Mouse (Mus musculus) bone marrow, adult 2 months (tissue): ENCODE results near the gene Erc2. TPM values are rescaled to one million over a fixed set of nuclear protein-coding genes. Genes with fewer than 3 reads are reported as not detected.

Source experiments
- H3K27ac ChIP-seq: fragments of 200-500 bp; 2 replicates; pipeline ENCODE4 v1.5.1; 2012; ENCODE audit warnings: low read depth, mild to moderate bottlenecking, control low read depth, inconsistent platforms, low read length; ENCODE audit not compliant: control insufficient read depth, poor library complexity, insufficient read depth
- H3K4me1 ChIP-seq: fragments of 200-500 bp; 2 replicates; pipeline ENCODE4 v1.6.1; 2011; ENCODE audit warnings: low read length; ENCODE audit not compliant: control insufficient read depth, insufficient read depth
- H3K4me3 ChIP-seq: fragments of 200-500 bp; replicated peaks from 2 replicates; pipeline ENCODE3; 2011; ENCODE audit warnings: mild to moderate bottlenecking, low read depth, low read length, control low read depth; ENCODE audit not compliant: control insufficient read depth
- CTCF ChIP-seq: fragments of 200-500 bp; IDR thresholded peaks from 2 replicates; pipeline ENCODE4 v1.5.1; 2011; ENCODE audit warnings: low read length, control low read depth; ENCODE audit not compliant: control insufficient read depth, insufficient read depth
- POLR2A ChIP-seq: fragments of 200-500 bp; IDR thresholded peaks from 2 replicates; pipeline ENCODE4 v1.6.1; 2011; ENCODE audit warnings: low read depth, mild to moderate bottlenecking, control low read depth, low read length, borderline replicate concordance; ENCODE audit not compliant: control insufficient read depth
- WGBS: fragments of 180-500 bp; shearing (Covaris S2); methylation state at CpG from one replicate; pipeline ENCODE4 v1.1.7; 2018; 5-methylcytosine and 5-hydroxymethylcytosine counted together
- polyA plus RNA-seq: library from polyadenylated mRNA; stranded (reverse); fragments of >200 nt; gene quantifications from 2 replicates; pipeline ENCODE4 v1.2.4, GENCODE M21; 2011; ENCODE audit warnings: low replicate concordance; ENCODE audit not compliant: missing spikeins, insufficient read depth, insufficient read length

Erc2 gene
- polyA plus RNA-seq, 1 experiment = not detected

DNA sequence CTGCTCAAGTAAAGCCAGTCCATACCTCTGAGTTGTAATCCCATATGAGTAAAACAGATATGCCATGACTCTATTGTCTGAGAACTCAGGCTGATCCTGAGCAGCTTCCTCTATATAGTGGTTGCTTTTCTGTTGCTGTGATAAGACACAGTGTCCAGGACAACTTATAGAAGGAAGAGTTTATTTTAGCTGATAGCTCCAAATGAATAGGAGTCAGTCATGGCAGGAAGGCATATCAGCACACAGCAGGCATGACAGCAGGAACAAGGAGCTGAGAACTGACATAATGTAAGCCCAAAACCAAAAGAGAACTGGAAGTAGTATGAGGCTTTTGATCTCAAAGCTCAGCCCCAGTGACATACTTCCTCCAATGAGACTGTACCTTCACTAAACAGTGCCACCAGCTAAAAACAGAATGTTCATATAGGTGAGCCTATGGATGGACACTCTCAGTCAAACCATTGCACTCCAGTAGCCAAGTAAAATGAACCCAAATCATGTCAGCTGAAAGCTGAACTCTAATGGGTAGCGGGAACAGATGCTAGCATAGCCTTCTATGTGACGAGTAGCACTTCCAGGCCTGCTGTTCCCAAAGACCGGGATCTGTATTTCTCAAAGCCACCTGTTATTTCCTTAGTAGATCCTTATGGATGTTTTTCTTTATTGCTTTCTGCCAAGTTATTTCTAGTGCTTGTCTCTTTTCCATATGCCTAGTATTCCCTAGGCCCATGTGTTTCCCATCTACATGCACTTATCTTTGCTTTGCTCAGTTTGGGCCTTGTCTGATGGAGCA, 764.8 kb downstream of the Erc2 start:
- H3K4me3 ChIP-seq = no peak overlapping the region
- TF ChIP-seq POLR2A (no peak), CTCF (no peak)
- H3K4me1 ChIP-seq = no peaks in the 10 kb centered on the region
- WGBS = 82% methylated on average over 3 of the region's 3 CpGs
- H3K27ac ChIP-seq = no peak overlapping the region

DNA sequence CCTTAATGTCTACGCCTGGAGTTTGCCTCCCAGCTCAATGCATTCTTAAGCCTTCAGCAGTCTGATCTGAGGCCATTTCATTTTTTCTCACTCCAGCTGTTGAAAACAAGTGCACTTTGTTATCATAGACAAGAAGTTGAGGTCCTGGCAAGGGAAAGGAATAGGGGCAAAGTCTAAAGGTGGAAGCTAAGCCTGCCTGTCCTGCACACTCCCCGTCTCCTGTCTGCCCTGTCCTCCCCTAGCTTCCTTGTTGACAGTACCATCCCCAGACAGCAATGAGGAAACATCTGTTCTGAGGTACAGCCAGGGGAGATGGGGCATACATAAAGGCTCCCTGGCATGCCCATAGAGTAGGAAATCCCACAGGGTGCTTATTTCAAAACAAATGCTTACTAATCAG, 776.7 kb downstream of the Erc2 start:
- WGBS = 66% methylated on average over 2 of the region's 2 CpGs
- no peak overlapping the region for H3K4me3 ChIP-seq
- TF ChIP-seq POLR2A = no peak
- TF ChIP-seq CTCF = no peak
- no peak overlapping the region for H3K27ac ChIP-seq
- no peaks in the 10 kb centered on the region for H3K4me1 ChIP-seq

DNA sequence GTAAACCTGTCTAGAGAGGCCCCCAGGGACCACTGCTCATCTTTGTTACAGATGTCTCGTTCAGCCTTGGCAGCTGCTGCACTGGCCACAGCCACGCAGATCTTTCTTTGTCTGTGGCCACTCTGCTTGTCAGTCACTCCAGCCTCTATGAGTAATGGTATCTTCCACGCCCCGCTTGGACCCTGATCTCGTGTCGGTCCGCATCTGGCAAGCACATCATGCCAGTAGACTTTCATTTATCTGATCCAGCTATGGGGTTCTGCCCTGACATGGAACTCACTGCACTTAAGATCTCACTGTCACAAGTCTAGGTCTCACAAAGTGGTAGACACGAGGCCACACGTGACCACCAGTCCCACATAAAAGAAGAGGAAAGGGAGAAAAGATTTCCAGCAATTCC, 777.7 kb downstream of the Erc2 start:
- WGBS = 79% methylated on average over 9 of the region's 9 CpGs
- Histone ChIP-seq H3K4me1 (no peaks in the 10 kb centered on the region), H3K27ac (no peak overlapping the region), H3K4me3 (no peak overlapping the region)
- no peak for TF ChIP-seq CTCF
- no peak for TF ChIP-seq POLR2A

DNA sequence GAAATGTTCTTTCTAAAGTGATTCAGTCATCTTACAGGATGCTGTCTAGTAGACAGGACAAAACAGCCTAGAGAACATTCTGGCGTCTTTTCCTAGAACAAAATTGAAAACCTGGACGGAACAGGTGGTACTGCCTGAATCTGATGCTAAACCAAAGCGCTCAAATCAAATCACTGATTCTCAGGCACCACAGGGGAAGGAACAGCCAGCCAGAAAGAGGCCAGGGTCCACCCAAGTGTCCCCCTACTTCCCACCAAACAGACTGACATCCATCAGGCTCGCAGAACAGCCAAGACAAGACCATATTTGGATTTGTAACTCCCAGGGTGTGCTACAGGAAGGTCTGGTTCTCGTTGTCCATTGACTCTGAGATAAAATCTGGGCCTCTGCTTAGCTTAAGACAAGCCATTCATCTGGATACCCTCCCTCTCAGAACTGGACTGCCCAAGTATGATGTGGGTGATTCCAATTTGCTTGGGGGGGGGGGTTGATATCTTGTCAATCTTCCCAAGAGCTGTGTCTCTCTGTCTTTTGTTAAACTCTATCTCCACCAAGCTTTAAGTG, 783.1 kb downstream of the Erc2 start:
- TF ChIP-seq POLR2A = no peak
- TF ChIP-seq CTCF = no peak
- no peak overlapping the region for H3K4me3 ChIP-seq
- H3K27ac ChIP-seq = no peak overlapping the region
- no peaks in the 10 kb centered on the region for H3K4me1 ChIP-seq
- WGBS = 74% methylated on average over 5 of the region's 5 CpGs

DNA sequence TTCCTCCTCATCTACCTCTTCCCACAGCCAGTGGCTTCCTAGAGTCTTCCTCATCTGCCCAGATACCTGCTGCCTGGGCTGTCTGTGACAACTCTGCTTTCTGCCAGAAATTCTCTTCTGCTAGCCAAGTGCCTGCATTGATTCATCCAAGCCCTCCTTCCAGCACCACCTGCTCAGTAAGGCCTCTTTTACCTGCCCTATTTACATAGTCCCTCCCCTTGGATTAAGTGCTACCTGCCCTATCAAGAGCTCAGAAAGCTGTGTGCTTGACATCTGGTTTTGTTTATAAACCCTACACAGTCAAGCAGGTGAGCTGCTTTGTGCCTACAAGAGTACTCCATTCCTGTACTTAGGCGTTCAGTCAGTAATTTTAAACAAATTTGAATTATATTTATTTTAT, 787.2 kb downstream of the Erc2 start:
- no peaks in the 10 kb centered on the region for H3K4me1 ChIP-seq
- H3K4me3 ChIP-seq = no peak overlapping the region
- no peak overlapping the region for H3K27ac ChIP-seq
- 69% methylated on average over 1 of the region's 1 CpGs for WGBS
- TF ChIP-seq CTCF = no peak

DNA sequence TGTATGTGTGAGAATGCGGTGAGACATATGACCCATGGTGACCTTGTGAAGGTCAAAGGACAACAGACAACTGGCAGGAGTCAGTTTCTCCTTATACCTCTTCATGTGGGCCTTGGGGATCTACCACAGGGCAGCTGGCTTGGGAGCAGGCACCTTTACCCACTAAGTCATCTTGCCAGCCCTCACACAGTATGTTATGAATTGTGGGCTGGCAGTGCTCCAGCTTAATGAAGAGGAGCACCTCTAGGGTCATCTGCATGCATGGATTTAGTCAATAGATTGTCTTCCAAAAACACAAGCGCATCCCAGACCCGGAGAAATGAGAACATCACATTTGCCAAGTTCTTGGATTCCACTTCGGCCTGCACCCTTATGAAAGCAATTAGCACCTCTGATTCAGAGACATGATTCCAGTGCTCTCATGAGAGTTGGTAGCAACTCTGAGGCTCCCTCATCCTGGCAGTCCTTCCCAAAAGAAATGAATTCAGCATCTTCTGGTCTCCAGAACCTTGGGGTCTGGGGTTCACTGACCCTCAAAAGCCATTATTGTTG, 787.6 kb downstream of the Erc2 start:
- 86% methylated on average over 4 of the region's 4 CpGs for WGBS
- no peak for TF ChIP-seq CTCF
- TF ChIP-seq POLR2A = no peak
- Histone ChIP-seq H3K4me1 (no peaks in the 10 kb centered on the region), H3K4me3 (no peak overlapping the region), H3K27ac (no peak overlapping the region)

DNA sequence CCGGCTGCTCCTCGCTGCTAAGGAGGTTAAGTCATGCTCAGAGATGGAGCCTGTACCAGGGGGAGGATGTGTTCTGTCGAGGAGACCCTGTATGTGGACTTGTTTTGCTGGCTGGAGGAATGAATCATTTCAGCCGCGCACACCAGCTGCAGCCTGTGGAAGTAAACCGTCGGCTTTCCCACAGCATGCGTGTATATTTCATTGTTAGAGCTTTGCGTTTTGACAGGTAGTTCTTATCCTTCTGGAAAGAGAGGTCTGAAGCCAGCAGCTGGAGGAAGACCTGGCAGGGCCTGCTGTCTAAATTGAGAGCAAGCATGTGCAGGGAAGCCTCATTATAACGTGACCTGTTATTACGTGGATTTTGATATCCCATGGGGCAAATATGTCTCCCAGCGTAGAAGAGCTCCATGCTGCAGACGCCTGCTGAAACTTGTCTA, 788.6 kb downstream of the Erc2 start:
- Histone ChIP-seq H3K4me3 (no peak overlapping the region), H3K4me1 (no peaks in the 10 kb centered on the region), H3K27ac (no peak overlapping the region; the same call in 1 of the 2 replicates)
- WGBS = 72% methylated on average over 13 of the region's 13 CpGs
- TF ChIP-seq CTCF (no peak), POLR2A (no peak)

DNA sequence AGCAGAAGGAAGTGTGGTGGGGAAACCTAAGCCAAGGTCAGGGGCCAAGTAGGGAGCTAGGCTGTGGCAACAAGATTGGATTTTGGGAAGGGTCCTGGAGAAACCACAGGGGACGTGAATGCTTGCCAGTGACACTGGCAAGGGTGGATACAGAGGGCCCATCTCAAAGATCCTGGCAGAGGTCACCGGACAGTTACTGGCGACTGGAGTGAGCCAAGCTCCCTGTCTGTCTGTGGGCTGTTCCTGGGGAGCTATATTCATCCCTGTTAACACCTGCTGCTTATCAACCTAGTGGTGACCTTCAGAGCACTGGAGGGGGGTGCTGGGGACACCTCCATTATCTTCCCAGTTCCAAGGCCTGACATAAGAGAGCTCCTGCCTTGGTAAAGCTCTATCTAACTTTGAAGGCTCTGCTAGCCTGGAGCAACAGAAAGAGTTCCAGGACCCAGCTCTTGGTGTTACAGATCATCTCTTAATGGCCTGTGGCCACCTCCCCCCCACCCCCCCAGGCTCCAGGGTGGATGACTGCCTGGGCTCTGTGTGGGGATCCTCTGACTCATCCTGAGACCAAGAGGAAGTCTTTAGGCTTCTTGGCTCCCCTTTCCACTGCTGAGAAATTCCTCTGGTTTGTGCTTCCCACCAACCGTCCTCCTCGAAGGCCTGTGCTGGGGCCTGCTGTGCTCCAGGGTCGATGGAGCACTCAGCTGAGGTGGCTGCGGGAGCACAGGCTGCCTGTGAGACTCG, 790.2 kb downstream of the Erc2 start:
- no peak overlapping the region for H3K4me3 ChIP-seq
- H3K27ac ChIP-seq = no peak overlapping the region
- TF ChIP-seq POLR2A (no peak), CTCF (no peak)
- no peaks in the 10 kb centered on the region for H3K4me1 ChIP-seq
- WGBS = 67% methylated on average over 8 of the region's 8 CpGs
